Mouse (Mus musculus): ENCODE data around the gene Eps15l1.

GRCm38 (mm10) chr8:72310849-72311506, 110.3 kb downstream of the Eps15l1 start:
- no peak for TF ChIP-seq MEF2A (IDR thresholded peaks at IDR 0.05; ENCODE audit: extremely low read depth, insufficient replicate concordance, low read depth, low read length, poor library complexity, severe bottlenecking)
- TF ChIP-seq POLR2AphosphoS5 (IDR thresholded peaks at IDR 0.05; ENCODE audit: borderline replicate concordance, low read depth, low read length): no peak
